Mouse (Mus musculus): Measurements from ENCODE around the gene Amer1.

Amer1 gene

GRCm38 (mm10) chrX:95444776-95445111 is at the start of gene Amer1:
Amer1 (minus strand) TSS chrX:95444872.
- peak; percentile 86 for DNase-seq (ENCODE audit: low spot score)

DNA sequence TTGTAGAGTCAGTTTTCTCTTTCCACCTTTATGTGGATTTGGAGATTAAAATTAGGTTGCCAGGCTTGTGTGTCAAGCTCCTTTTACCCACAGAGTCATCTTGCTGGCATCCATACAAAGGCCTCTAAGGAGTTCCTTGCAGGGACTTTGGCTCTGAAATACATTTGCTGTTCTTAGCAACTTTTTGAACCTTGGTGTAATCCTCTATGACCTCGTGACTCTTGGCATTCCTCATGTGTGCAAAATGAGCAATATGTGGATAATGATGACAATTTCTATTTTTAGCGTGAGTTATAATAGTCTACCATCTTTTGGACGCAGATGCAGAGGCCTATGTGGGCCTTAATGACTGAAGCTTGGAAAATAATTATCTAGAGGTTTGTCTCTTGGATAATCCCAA is 12.5 kb upstream of the Amer1 start:
- no peak for DNase-seq (ENCODE audit: low spot score)

GRCm38 (mm10) chrX:95445866-95446265 is 1.2 kb upstream of the Amer1 start:
- DNase-seq (ENCODE audit: low spot score): no peak

GRCm38 (mm10) chrX:95445141-95445540 is 469 bp upstream of the Amer1 start:
- DNase-seq (ENCODE audit: low spot score): no peak

DNA sequence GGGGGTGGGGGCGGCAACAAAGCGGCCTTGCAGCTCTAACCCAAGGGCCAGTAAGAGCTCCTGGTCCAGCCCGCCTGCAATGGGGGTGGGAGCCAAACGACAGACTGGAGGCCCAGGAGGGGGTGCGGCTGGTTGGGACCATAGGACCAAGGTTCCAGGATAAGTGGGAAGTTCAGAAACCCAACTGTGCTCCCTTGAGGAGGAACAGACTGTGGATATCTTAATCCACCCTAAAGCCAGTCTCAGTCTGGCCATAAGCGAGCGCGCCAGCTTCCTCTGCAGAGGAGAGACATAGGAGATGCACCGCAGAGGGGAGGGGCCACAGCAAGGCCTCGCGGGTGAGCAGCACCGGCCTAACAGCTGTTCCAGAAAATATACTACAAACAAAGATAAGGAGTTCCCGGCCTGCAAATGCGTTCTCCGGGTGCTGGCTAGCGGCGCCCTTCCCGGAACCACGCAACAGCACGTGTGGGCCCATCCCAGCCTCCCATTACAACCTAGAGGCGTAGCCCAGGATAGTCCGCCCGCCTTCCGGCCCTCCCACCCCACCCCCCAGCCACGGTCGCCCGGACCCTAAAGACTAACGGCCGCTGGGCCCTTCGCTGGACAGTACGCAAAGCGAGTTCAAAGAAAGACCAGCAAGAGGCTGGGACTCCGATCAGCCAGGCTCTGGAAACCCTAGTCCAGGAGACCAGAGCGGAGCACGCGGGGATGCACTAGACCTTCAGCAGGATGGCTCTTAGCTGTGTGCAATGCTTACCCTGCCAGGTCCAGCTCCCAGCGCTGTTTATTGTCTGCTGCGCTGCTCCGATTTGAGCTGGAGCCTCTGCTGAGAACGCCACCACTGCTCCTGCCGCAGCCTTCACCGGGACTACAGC is 535 bp downstream of the Amer1 start:
- peak; percentile 3 for DNase-seq (ENCODE audit: low spot score)

DNA sequence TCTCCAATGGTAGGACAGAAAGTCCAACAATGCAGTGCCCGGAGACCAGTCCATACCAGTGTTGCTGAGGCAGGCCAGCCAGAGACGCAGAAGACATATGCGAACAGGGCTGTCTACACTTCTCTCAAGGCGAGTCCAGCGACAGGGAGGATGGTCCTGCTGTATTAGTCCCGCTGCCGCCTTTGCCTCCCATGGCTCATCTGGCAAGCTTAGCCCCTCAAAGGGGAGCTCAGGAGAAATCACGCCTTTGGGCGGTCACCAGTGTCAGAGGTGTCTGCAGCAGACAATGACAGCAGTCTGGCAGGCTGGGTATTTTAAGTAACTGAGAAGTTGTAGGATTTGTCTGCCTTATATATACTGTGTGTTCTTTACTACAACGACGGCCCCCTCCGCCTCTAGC is 1.3 kb downstream of the Amer1 start:
- DNase-seq (ENCODE audit: low spot score): no peak

- no peak for DNase-seq (ENCODE audit: low spot score)
Measured at GRCm38 (mm10) chrX:95442261-95442660, 2.4 kb downstream of the Amer1 start.

- no peak for DNase-seq (ENCODE audit: low spot score)
Measured at GRCm38 (mm10) chrX:95441290-95441689, 3.4 kb downstream of the Amer1 start.

DNA sequence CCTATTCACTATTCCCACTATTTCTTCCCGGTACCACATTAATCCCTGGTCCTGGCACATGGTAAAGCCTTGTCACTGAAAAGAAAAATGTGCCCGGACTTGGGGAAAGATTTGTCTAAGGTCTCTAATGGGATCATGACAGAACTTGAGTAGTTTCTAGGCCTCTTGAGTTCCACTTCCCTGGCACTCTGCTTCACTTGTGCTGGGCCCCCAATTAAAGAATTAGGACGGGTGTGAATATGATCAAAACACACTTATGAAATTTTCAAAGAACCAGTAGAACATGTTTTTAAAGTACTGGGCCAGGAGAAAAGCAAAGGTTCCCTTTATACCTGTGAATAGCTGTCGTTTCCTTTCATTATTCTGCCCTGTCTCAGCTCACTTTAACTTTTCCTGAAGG is 6.2 kb downstream of the Amer1 start:
- DNase-seq (ENCODE audit: low spot score): no peak

DNA sequence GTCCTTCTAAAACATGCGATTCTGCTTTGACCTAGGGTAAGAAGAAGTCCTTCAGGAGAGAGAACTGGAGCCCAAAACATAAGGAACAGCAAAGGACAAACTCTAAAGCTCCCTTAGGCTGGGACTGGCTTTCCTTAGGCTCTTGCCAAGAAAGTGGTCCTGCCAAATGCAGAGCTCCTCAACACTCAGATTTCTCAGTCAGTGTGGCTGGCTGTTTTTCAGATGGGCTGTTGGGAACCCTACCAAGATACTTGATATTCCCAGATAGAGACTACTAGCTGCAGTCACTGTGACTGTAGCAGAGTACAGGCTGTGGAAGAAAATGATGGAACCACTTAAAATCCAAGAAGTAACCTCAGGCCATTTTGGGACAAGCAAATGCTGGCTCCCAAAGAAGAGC is 7.4 kb downstream of the Amer1 start:
- DNase-seq (ENCODE audit: low spot score): no peak

DNA sequence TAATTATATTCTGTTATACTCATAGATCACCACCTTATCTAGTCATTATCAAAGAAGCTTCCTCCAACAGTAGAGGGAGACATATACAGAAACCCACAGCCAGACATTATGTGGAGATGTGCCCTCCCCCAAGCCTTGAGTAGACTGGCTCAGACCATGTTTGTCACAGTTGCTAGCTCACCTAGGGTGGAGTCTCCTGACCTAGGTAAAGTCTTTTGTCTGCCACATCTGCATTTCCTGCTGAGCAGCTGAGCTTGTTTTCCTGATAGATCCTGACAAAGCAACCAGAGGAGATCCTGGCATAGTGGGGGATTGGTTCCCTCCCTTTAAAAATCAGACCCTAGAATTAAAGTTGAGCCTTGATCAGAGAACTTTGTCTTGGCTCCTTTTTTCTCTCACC is 71.6 kb downstream of the Amer1 start:
- no peak for DNase-seq (ENCODE audit: low spot score)
